Mouse (Mus musculus) cerebellum, adult 9-10 months (tissue): ENCODE results near the gene Golph3l.
"Not testable (repeated sequence)": the region's sequence is repeated elsewhere in the genome, so short reads cannot be mapped to it uniquely, and the experiment has no call there.

Experiments used
- DNase-seq: peaks from one replicate; pipeline ENCODE4 v3.0.0; 2022

Gene Golph3l

DNA sequence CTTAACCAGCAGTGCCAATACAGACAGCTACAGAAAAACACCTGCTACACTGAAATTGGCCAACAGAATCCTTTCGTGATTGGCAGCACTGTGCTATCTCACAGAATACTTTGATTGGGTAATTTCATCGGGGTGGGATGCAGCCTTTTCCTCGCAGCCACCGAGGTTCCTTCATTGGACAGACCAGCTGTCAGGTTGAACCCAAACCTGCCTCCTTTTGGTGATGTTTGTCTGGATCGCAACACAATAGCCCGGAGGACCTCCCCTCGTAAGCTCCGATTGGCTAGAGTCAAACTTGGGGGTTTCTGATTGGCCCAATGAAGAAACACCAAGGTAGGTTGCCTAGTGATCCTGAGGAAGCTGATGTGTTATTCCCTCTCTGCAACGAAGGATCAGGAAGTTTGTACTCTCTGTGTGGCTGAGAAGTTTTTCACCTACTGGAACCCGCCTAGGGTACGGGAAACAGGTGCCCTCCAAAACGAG is at the start of gene Golph3l:
Golph3l (plus strand) TSS at position 331 of the 483 bp plus-strand sequence.
- DNase-seq = peak; percentile 99

DNA sequence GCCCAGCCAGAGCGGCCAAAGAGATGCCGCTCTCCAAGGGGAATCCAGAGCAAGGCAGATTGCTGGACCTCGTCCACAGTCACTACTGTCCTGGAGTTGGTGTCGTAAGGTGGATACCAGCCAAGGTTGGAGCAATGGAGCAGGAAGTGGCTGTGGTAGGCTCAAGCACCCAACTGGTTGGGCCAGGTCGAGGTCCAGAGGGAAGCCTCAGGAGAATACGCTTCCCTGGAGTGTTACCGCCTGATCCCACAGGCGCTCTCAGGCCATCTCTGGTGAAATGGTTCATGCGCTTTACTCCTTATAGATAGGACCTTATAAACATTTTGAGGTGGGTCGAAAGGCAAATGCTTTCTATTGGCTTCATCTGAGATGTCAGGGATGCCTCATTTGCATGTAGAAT is 49.8 kb upstream of the Golph3l start:
- DNase-seq = no peak

DNA sequence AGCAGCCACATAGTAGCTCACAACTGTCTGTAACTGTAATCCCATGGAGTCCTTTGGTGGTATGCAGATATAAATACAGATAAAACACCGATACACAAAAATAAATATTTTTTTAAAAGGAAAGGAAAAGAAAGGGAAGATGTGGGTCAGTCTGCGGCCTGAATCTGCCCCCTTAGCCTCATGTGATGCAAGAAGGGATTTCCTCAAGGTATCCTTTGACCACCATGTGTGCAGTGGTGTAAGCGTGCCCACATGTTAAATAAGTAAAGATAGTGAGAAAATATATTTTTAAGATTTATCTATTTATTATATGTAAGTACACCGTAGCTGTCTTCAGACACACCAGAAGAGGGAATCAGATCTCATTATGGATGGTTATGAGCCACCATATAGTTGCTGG is 48.9 kb upstream of the Golph3l start:
- DNase-seq = no peak

DNA sequence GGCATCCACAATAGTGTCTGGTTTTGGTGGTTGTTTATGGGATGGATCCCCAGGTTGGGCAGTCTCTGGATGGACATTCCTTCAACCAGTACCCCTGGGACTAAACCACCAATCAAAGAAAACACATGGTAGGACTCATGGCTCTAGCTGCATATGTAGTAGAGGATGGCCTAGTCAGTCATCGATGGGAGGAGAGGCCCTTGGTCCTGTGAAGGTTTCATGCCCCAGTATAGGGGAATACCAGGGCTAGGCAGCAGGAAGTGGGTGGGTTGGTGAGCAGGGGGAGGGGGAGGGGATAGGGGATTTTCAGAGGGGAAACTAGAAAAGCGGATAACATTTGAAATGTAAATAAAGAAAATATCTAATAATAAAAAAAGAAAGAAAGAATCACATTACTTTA is 47.5 kb upstream of the Golph3l start:
- DNase-seq = not testable (repeated sequence)

DNA sequence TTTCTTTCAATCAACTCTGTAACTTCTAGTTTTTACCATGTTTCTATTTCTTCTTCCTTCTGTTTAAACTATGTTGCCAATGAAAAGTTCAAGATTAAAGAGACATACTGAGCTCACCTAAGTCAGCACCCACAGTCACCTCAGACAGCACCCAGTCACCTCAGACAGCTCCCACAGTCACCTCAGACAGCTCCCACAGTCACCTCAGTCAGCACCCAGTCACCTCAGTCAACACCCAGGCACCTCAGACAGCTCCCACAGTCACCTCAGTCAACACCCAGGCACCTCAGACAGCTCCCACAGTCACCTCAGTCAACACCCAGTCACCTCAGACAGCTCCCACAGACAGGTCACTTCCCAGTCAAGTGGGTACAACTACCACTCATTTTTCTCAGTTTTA is 46.6 kb upstream of the Golph3l start:
- DNase-seq = no peak

DNA sequence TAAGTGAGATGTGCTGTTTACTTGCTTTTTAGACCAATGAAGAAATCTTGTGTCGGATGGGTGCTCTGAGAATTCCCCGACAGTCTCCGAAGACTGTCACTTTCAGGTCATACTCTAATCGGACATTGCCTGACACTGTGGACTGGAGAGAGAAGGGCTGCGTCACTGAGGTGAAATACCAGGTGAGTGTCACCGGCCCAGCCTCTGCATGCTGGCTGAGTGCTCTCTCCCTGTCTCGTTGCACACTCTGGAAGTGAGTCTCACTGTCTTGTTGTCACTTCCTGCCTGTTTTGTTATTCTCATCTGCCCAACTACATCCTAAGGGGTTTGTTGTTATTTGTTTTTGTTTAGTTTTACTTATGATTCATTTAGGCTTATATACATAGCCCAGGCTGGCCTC is 45.8 kb upstream of the Golph3l start:
- DNase-seq = no peak

DNA sequence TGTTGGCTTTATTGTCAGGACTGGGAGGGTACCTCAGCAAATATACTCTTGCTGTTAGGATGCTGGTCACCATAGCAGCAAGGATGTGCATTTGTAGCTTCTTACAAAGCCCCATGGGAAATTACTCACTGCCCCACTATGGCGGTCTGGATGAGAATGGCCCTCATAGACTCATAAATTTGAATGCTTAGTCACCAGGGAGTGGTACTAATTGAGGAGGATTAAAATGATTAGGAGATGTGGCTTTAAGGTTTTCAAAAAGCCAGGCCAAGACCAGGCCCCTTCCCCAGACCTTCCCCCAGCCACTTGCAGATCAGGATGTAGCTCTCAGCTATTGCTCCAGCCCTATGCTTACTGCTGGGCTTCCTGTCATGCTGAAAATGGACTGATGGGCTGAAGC is 38.6 kb upstream of the Golph3l start:
- DNase-seq = no peak

DNA sequence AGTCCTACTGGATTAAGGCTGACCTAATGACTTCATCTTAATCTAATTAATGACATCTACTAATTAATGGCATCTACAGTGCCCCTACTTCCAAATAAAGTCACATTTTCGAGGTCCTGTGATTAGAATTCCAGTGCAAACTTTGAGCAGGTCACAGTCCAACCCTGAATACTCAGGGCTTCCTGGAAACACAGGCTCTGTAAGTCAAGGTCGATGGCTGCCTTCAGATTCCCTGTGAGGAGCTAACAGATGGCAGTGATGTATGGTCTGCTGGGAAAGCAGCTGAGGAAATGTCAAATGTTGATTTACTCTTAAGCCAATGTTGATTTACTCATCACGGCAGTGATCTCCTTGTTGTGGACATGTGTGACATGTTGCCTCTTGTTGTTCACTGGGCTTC is 34.7 kb upstream of the Golph3l start:
- DNase-seq = no peak

DNA sequence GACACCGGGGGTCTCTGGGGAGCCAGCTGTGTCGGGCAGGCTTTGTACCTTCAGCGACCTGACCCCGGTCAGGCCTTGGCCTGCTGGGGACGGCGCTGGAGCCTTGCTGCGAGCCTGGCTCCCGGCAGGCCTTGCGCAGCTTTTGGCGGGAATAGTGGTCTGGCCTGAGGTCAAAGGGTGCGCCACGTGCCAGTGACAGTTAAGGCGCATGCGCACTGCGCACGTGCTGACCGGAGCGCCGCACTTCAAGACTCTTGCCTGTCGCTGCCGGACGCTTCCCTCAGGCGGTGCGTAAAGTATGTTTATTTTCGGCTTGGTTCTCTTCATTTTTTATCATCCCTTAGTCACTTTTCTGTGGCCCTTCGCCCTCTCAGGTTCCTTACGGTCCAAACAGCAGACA is 29.3 kb upstream of the Golph3l start, which contains the start of gene Hormad1:
Hormad1 (plus strand) TSS at position 241 of the 400 bp plus-strand sequence.
- DNase-seq = no peak

DNA sequence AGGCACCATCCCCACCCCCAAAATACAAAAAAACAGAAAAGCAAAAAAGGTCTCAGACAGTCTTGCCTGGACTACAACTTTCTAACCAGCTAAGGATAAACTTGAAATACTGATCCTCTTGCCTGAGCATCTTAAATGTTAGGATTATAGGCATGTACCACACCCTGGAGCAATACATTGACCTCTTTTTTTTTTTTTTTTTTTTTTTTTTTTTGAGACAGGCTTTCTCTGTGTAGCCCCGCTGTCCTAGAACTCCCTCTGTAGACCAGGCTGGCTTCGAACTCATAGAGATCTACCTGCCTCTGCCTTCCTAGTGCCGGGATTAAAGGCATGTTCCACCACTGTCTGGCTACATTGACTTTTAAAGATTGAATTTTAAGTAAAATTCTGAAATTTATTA is 28.0 kb upstream of the Golph3l start:
- no peak for DNase-seq

DNA sequence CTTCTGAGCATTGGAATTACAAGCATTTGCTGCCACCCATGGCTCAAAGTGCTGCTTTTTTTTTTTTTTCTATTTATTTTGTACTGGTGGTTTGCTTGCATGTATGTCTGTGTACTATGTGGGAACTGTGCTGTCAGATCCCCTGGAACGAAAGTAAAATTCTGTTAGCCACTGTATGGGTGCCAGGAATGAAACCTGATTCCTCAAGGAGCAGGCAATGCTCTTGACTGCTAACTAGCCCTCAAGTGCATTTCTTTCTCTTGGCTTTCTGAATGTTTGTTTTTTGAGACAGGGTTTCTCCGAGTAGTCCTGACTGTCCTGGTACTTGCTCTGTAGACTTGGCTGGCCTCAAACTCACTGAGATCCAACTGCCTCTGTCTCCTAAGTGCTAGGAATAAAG is 26.9 kb upstream of the Golph3l start:
- DNase-seq = no peak

DNA sequence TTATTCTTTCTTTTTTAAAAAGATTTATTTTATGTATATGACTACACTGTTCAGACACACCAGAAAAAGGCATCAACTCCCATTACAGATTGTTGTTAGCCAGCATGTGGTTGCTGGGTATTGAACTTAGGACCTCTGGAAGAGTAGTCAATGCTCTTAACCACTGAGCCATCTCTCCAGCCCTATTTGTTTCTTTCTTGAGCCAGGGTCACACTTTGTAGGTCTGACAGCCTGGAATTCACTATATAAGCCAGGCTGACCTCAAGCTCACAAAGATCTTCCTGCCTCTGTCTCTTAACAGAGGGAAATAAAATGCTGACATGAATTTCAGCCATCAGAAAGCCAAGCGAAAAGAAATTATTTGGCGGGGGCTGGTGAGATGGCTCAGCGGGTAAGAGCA is 19.1 kb upstream of the Golph3l start:
- DNase-seq = no peak

DNA sequence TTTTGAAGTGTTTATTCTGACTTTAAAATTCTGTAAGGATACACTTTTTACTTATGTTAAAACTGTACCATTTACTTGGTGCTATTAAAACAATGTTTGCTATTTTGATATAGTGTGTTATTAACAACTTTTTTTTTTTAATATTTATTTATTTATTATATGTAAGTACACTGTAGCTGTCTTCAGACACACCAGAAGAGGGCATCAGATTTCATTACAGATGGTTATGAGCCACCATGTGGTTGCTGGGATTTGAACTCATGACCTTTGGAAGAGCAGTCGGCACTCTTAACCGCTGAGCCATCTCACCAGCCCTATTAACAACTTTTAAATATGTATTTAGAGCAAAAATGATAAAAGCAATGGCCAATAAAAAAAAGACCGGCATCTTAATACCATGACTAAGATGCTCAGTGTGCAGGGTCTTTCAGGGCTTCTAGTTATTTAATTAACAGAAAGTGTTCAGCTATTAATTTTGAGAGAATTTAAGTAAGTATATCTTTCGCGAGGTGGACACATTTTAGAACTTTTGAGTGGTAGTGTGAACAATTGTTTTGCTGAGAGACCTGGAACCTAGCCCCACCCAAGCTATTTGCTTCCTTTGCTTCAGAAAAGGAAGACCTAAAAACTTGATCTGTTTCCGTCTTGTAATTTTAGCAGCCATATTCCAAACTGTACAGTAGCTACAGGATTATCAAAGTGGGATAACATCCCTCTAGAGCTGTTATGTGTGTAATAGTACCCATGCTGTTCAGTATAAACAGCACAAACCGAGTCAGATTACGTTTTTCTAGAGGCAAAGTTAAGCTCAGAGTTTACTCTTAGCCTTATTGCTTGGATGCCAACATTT is 755 bp upstream of the Golph3l start:
- no peak for DNase-seq

DNA sequence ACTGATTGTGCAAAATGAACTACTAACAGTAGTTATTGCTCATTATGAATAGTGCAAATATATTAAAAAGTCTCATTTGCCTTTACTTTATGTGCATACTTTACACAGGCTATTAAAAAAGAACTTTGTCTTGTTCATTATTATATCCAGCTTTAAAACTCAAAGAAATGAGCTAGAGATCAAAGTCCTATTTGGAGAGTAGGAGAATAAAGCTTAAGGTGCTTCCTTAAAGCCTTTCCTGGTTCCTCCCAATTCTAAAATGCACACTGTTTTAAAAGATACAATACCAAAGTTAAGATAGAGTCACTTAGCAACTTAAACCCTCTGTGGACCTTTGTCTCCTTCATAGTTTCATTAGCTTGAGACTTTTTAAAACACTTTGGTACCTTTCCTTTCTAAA is 10.0 kb downstream of the Golph3l start:
- no peak for DNase-seq

DNA sequence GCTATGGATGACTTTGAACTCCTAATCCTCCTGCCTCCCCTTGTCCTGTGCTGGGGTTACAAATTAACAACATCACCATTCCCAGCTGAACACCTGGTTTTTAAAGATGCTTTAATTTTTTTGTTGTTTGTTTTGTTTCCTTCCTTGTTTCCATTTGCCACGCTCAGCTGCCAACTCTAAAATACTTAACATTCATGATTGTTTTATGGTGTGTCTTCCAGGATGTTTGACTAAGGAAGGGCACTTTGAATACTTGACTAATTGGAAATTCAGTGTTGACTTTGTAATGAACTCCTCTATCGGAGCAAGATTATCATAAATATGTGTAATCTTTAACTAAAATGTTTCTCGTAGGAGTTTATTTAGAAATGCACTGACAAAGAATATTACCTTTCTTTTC is 12.6 kb downstream of the Golph3l start:
- no peak for DNase-seq

DNA sequence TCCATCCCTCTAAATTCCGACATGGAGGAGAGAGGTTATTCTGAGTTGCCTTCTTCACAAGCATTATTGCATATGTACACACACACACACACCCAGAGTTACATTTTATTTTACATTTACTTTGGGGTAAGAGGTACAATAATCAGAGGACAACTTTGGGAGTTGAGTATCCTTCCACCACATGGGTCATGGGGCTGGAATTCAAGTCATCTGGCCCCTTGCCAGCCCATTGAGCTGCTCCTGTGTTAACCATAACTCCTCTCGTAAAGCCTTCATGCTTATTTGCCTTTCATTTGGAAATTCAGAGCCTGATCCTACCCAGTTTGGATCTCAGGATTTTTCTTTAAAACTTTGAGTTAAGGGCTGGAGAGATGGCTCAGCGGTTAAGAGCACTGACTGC is 17.4 kb downstream of the Golph3l start:
- DNase-seq = no peak

DNA sequence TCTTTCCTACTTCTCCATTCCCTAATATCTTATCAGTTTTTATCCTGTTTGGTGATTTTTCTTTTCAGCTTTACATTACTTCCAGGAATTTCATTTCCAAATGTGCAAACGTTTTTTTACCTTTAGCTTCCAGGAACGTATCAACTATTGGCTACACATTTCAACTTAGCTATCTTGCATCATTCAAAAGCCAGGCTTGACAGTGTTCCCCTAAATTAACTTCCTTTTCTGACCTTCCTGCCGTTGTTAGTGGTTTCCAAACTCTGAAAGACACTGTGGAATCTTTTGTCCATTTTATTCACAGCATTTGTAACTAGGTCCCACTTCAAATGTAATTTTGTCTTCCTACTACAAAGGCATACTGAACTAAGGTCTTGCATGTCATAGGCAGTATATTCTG is 20.5 kb downstream of the Golph3l start:
- DNase-seq = no peak

DNA sequence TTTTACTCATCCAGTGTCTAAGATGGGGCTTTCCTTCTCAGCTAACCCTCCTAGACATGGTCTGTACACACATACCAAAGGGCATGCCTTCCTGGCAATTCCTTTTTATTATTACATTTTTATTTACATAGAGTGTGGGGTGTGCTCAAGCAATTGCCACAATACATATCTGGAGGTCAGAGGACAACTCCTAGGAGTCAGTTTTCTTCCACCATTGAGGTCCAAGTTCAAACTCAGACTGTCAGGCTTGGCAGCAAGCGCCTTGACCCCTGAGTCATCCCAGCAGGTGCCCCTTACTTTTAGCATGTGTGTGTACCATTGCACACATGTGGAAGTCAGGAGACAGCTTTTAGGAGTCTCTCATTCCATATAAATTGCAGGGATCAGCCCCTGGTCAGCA is 25.3 kb downstream of the Golph3l start:
- DNase-seq = no peak

DNA sequence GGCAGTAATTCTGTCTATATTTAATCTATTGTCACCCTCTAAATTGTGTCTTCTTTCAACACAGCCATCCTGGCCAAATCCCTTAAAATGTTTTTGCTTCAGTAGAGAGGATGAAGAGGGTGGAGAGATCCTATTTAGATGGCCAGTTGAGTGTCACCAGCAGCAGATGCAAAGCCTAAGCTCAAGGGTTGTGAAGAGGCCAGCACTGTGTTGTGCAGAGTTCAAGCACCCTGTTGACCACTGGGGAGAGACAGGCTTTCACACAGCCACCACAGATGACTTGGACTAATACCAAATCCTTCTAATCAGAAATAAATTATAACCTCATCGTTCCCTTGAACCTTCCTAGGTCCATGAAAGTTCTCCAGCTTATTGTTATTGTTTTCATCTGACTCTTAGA is 29.8 kb downstream of the Golph3l start:
- DNase-seq = no peak

DNA sequence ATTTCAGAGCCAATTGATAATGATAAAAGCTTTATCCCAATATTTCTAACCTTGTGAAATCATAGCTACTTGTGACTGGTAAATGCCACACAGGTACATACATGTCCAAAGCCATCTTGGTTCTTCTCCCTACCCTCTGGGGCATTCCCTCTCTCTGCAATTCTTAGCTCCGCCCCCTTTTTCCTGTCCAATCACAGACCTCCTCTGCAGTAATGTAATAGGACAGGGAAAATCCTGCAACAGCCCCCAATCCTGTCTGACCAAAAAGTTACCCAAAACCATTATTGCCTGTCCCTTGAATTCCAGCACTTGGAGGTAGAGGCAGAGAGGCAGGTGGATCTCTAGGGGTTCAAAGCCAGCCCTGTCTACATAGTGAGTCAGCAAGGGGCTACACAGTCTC is 32.5 kb downstream of the Golph3l start:
- DNase-seq = no peak

DNA sequence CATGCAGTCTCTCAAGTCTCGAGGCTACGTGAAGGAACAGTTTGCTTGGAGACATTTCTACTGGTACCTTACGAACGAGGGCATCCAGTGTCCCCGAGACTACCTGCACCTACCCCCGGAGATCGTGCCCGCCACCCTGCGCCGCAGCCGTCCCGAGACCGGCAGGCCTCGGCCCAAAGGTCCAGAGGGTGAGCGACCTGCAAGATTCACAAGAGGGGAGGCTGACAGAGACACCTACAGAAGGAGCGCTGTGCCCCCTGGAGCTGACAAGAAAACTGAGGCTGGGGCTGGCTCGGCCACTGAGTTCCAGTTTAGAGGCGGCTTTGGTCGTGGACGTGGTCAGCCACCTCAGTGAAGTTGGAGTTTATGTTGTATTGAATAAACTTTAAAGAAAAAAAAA is 33.7 kb downstream of the Golph3l start:
- DNase-seq = not testable (repeated sequence)

DNA sequence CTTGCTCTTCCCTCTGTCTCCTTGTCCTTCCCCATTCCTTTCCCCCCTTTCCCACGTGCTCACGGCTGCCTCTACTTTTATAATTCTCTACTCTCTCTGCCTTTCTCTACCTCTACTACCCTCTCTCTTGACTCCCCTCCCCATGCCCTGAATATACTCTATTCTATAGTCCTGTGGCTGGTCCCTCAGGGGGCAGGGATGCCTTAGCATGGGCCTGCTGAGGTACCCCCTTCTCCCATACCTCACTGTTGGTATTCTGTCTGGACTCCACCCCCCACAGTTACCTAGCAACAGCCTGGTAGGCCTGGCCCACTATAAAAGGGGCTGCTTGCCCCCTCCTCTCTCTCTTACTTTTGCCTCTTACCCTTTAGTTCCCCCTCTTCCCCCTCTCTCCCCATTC is 34.8 kb downstream of the Golph3l start:
- DNase-seq = peak; percentile 44

DNA sequence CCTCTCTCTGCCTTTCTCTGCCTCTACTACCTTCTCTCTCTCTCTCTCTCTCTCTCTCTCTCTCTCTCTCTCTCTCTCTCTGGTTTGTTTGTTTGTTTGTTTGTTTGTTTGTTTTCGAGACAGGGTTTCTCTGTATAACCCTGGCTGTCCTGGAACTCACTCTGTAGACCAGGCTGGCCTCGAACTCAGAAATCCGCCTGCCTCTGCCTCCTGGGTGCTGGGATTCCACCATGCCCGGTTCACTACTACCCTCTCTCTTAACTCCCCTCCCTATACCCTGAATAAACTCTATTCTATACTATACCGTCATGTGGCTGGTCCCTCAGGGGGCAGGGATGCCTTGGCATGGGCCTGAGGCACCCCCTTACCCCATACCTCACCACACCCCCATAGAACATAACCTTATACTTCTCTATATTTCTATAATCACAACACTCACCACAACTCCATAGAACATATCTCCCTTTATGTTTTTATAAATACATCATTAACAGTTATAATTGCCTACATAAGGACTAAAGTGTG is 35.3 kb downstream of the Golph3l start:
- peak; percentile 61 for DNase-seq

DNA sequence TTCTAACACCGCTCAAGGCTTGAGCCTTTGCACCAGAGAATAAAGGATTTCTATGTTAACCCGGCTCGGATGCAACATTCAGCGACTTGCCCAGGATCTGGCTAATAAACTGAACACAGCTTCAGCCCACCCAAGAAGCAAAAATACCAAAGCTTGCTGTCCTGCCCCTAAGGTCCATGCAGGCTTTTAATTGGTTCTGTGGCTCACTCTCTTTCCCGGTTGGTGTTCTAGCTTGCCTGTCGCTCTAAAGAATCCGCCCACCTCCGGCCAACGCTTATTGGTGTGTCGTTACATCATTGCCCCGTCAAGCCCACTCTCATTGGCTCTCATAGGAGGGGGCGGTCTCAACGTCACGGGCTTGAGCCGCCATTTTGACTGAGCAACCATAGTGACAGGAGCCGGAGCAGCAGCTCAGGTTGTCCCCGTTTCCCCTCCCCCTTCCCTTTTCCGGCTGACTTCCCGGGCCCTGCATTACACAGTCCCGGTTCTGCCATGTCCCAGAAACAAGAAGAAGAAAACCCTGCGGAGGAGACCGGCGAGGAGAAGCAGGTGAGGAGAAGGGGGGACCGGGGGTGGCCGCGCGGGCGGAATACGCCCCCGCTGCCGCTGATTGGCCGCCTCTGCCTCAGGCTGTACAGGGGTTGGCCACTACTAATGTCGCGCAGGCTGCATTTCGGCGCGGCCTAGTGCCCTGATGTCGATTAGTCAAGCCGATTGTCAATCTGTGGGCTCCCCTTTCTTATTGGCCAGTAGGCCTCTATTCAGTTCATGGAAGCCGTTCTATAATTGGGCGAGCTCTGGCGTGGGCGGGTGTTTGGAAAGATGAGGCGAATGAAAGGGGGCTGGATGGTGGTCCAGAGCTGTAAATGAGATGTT is 36.1 kb downstream of the Golph3l start, which contains the start of gene Ensa:
Ensa (plus strand) TSS at position 366 of the 876 bp plus-strand sequence.
- peak; percentile 99 for DNase-seq
